Mouse (Mus musculus) liver, postnatal 0 days (tissue): Measurements from ENCODE around the gene Gatad2a. TPM values are rescaled to one million over a fixed set of nuclear protein-coding genes. Genes with fewer than 3 reads are reported as not detected.

Experiments used
- ATAC-seq: fragments of 200-750 bp; cut with Nextera tagmentation; 2 replicates; pipeline ENCODE4 v1.8.0; 2017; ENCODE audit warnings: mild to moderate bottlenecking, moderate library complexity
- DNase-seq: peaks from one replicate; pipeline ENCODE4 v3.0.0-alpha.2; 2016
- H3K27ac ChIP-seq: fragments of 300-500 bp; sonication (generic); 2 replicates; pipeline ENCODE4 v1.5.1; 2014; ENCODE audit warnings: antibody characterized with exemption, moderate library complexity, mild to moderate bottlenecking, low read depth
- H3K27me3 ChIP-seq: fragments of 300-500 bp; sonication (generic); 2 replicates; pipeline ENCODE4 v1.6.1; 2014; ENCODE audit warnings: low read length, control low read depth, mixed read lengths; ENCODE audit not compliant: insufficient read depth
- H3K36me3 ChIP-seq: fragments of 300-500 bp; sonication (generic); replicated peaks from 2 replicates; pipeline ENCODE4 v1.6.1; 2014; ENCODE audit warnings: mild to moderate bottlenecking, control low read depth, low read length, moderate library complexity, mixed read lengths; ENCODE audit not compliant: insufficient read depth
- H3K4me1 ChIP-seq: fragments of 300-500 bp; sonication (generic); 2 replicates; pipeline ENCODE4 v1.6.1; 2014; ENCODE audit warnings: antibody characterized with exemption, mild to moderate bottlenecking, control low read depth; ENCODE audit not compliant: insufficient read depth
- H3K4me2 ChIP-seq: fragments of 300-500 bp; sonication (generic); 2 replicates; pipeline ENCODE4 v1.6.1; 2014; ENCODE audit warnings: low read depth, mild to moderate bottlenecking, low read length, moderate library complexity, mixed read lengths
- H3K4me3 ChIP-seq: fragments of 300-500 bp; sonication (generic); 2 replicates; pipeline ENCODE4 v1.5.1; 2014; ENCODE audit warnings: low read depth, low read length
- H3K9ac ChIP-seq: fragments of 300-500 bp; sonication (generic); replicated peaks from 2 replicates; pipeline ENCODE4 v1.6.1; 2014; ENCODE audit warnings: mild to moderate bottlenecking, moderate library complexity
- H3K9me3 ChIP-seq: fragments of 300-500 bp; sonication (generic); 2 replicates; pipeline ENCODE4 v1.6.1; 2016; ENCODE audit warnings: mild to moderate bottlenecking, control low read depth, low read length, mixed read lengths
- CTCF ChIP-seq: sonication (generic); IDR thresholded peaks from 2 replicates; pipeline ENCODE4 v1.5.1; 2016; ENCODE audit warnings: antibody characterized with exemption, low read depth
- EP300 ChIP-seq: IDR thresholded peaks from 2 replicates; pipeline ENCODE4 v1.6.1; 2016; ENCODE audit warnings: antibody characterized with exemption, low read depth, mild to moderate bottlenecking
- WGBS: fragments of 180-500 bp; shearing (Covaris S2); extraction: QIAGEN DNeasy Blood & Tissue Kit; methylation state at CpG from one replicate; pipeline ENCODE4 v1.1.7; 2014; ENCODE audit not compliant: insufficient replicate concordance; 5-methylcytosine and 5-hydroxymethylcytosine counted together
- polyA plus RNA-seq: library from polyadenylated mRNA; unstranded; fragments of >200 nt; fragmentation: Nextera tagmentation; extraction: Ambion mirVana; gene quantifications from 2 replicates; pipeline ENCODE4 v1.2.1, GENCODE M21; 2015

Gene Gatad2a
- polyA plus RNA-seq, 1 experiment from 2014 or later: 20.7 TPM

DNA sequence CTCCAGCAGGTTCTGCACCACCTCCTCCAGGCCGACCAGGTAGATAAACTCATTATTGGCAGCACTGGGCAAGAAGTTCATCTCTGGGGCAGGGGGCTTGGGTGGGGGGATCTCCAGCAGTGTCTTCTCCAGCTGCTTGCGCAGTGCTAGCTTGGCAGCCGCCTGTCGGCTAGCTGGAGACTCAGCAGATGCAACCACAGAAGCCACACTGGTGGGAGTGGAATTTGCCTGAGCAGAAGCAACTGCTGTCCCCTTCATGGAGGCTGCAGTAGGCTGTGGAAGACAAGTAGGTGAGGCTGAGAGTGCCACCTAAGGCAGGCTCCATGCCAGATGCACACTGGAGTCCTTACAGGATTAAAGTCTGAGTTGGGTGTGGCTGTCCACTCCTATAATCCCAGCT lies 81.7 kb downstream of the Gatad2a start:
- Histone ChIP-seq H3K27me3 (no peaks in the 10 kb centered on the region), H3K27ac (no peak overlapping the region), H3K9ac (no peak overlapping the region), H3K4me3 (no peak overlapping the region), H3K9me3 (no peaks in the 10 kb centered on the region), H3K36me3 (peaks cover 82% of the 10 kb centered on the region), H3K4me1 (peaks cover 6% of the 10 kb centered on the region), H3K4me2 (no peak overlapping the region)
- TF ChIP-seq CTCF (no peak), EP300 (no peak)
- DNase-seq (no peak), ATAC-seq (no peak)
- WGBS: 82% methylated on average over 4 of the region's 4 CpGs

- WGBS: 80% methylated on average over 12 of the region's 12 CpGs
Measured at GRCm38 (mm10) chr8:69912478-69913074, 83.6 kb downstream of the Gatad2a start.

GRCm38 (mm10) chr8:69911917-69912316 lies 84.3 kb downstream of the Gatad2a start:
- no peak; the same call in 1 of the 2 replicates for ATAC-seq
- TF ChIP-seq CTCF (no peak), EP300 (no peak)
- whole genome bisulfite sequencing: 92% methylated on average over 13 of the region's 13 CpGs
- H3K9me3 ChIP-seq: no peaks in the 10 kb centered on the region
- no peak overlapping the region for H3K4me3 ChIP-seq
- H3K27me3 ChIP-seq: no peaks in the 10 kb centered on the region
- no peak overlapping the region for H3K4me2 ChIP-seq
- H3K4me1 ChIP-seq: no peaks in the 10 kb centered on the region
- no peak for DNase-seq
- H3K9ac ChIP-seq: no peak overlapping the region
- peaks cover 89% of the 10 kb centered on the region for H3K36me3 ChIP-seq
- no peak overlapping the region for H3K27ac ChIP-seq

More at GRCm38 (mm10) chr8:69912478-69913074, 83.6 kb downstream of the Gatad2a start:
- no peak for DNase-seq
- Histone ChIP-seq H3K9me3 (no peaks in the 10 kb centered on the region), H3K4me3 (no peak overlapping the region), H3K9ac (no peak overlapping the region), H3K4me2 (no peak overlapping the region), H3K4me1 (no peaks in the 10 kb centered on the region), H3K36me3 (peaks cover 92% of the 10 kb centered on the region), H3K27ac (no peak overlapping the region), H3K27me3 (no peaks in the 10 kb centered on the region)
- ATAC-seq: no peak
- TF ChIP-seq CTCF (no peak), EP300 (no peak)

- TF ChIP-seq CTCF (no peak), EP300 (no peak)
- 84% methylated on average over 2 of the region's 2 CpGs for WGBS
- H3K4me3 ChIP-seq: no peak overlapping the region
Measured at GRCm38 (mm10) chr8:69907106-69907505, 89.1 kb downstream of the Gatad2a start.

DNA sequence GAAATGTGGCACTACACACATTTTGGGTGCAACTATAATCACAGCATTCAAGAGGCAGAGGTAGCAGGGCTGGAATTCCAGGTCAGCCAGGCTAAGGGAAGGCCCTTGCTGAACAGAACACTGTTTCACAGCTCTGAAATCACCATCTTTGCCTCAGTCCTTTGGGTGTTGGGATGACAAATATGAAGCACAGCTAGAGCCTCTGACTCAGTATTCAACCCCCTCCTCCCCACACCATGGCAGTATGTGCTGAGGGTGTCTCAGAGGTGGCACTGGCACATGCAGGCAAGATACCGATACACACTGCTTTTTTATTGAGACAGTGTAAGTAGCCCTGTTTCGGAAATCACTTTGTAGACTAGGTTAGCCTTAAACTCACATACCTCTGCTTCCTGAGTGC lies 89.9 kb downstream of the Gatad2a start:
- H3K4me2 ChIP-seq: no peak overlapping the region
- H3K4me1 ChIP-seq: peaks cover 21% of the 10 kb centered on the region
- H3K9ac ChIP-seq: no peak overlapping the region
- TF ChIP-seq CTCF (no peak), EP300 (no peak)
- 82% methylated on average over 2 of the region's 2 CpGs for WGBS
- H3K27me3 ChIP-seq: no peaks in the 10 kb centered on the region
- H3K4me3 ChIP-seq: no peak overlapping the region
- no peak for ATAC-seq
- no peak for DNase-seq
- peaks cover 33% of the 10 kb centered on the region for H3K36me3 ChIP-seq
- H3K9me3 ChIP-seq: no peaks in the 10 kb centered on the region
- no peak overlapping the region for H3K27ac ChIP-seq

More at GRCm38 (mm10) chr8:69907106-69907505, 89.1 kb downstream of the Gatad2a start:
- Histone ChIP-seq H3K36me3 (peaks cover 41% of the 10 kb centered on the region), H3K27me3 (no peaks in the 10 kb centered on the region), H3K27ac (no peak overlapping the region), H3K4me2 (no peak overlapping the region), H3K9ac (no peak overlapping the region), H3K4me1 (peaks cover 17% of the 10 kb centered on the region), H3K9me3 (no peaks in the 10 kb centered on the region)
- DNase-seq (no peak), ATAC-seq (no peak)

DNA sequence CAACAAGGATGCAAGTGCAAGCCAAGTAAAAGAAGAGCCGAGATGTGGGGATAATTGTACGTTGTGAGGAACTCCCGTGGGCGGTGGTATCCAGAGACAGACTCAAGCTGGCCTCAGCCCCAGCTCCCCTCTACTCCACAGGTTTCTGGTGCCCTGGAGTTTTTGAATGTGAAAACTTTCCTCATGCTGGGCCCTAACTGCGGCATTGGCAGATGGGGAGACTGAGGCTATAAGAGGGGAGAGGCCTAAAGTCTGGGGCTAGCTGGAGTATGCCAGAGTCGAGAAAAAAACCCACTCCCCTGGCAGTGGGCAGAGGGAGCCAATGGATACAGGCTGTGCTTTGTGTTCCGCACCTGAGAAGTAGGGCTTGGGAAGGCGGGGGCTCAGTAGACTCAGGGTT lies 92.1 kb downstream of the Gatad2a start:
- H3K27ac ChIP-seq: no peak overlapping the region
- no peaks in the 10 kb centered on the region for H3K9me3 ChIP-seq
- no peak for TF ChIP-seq EP300
- TF ChIP-seq CTCF: no peak
- H3K4me2 ChIP-seq: 0 out of 2 replicates have a peak overlapping the region, but pooled peaks have one; percentile 89
- H3K4me1 ChIP-seq: peaks cover 32% of the 10 kb centered on the region
- H3K4me3 ChIP-seq: no peak overlapping the region
- peaks cover 14% of the 10 kb centered on the region for H3K36me3 ChIP-seq
- 78% methylated on average over 8 of the region's 8 CpGs for WGBS
- DNase-seq: no peak
- H3K27me3 ChIP-seq: no peaks in the 10 kb centered on the region
- no peak for ATAC-seq
- H3K9ac ChIP-seq: no peak overlapping the region
